ENCODE assay signal across 9 mouse cellular contexts in the genomic region with DNA sequence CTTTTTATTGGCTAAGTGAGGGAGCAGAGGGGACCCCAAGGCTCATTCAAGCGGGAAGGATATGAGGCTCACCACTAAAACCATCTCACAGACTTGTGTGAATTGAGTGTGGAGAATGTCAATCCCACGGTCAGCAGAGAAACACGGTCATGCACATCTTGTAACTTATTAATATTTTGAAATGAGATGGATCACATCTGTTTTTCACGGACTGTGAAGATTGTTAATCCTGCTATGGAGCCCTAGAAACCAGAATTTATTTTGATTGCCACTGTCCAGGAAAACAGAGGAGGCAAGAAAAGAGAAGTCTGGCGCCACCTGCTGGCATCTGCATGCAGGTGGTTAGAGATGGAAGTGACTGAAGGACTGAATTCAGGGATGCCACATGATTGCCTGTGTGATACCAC. TPM values are rescaled to one million over a fixed set of nuclear protein-coding genes. Genes with fewer than 3 reads are reported as not detected.
DNase-seq lines count a peak whose midpoint lies in the region; ATAC-seq and TF ChIP-seq lines count a peak whose summit lies in the region.
"Had no signal": no experiment of that assay in that cellular context is flagged by ENCODE, and none has a peak within 500 bp of the region (broad histone marks: within the 10 kb centered on the region; RNA-seq: fewer than 3 reads in every experiment).

No protein-coding gene starts in this region.

- H3K4me1 ChIP-seq in cerebellum, adult 2 months (ENCODE audit: control insufficient read depth, insufficient read depth, low read length): no peaks in the 10 kb centered on the region
- H3K4me1 ChIP-seq in intestine, embryonic 14.5 days (replicated peaks; ENCODE audit: control insufficient read depth, insufficient read depth, low read length): no peaks in the 10 kb centered on the region
- no peaks in the 10 kb centered on the region for H3K4me1 ChIP-seq in midbrain, embryonic 12.5 days
- no peaks in the 10 kb centered on the region for H3K4me1 ChIP-seq in spleen, adult 2 months (ENCODE audit: control insufficient read depth, insufficient read depth, insufficient read length)

- no peak overlapping the region for H3K4me2 ChIP-seq in intestine, embryonic 14.5 days (ENCODE audit: low read length)
- H3K4me2 ChIP-seq in midbrain, embryonic 12.5 days (replicated peaks): no peak overlapping the region

- no peak for ATAC-seq in intestine, embryonic 14.5 days (replicated peaks; ENCODE audit: low FRiP score, low TSS enrichment, low read depth)
- peak; percentile 86 for ATAC-seq in midbrain, embryonic 12.5 days (ENCODE audit: low FRiP score, low read depth)

- no peak overlapping the region for H3K4me3 ChIP-seq in cerebellum, adult 2 months (replicated peaks; ENCODE audit: insufficient read depth, low read depth, low read length)
- no peak overlapping the region for H3K4me3 ChIP-seq in intestine, embryonic 14.5 days (ENCODE audit: low read depth, low read length)
- no peak overlapping the region for H3K4me3 ChIP-seq in left cerebral cortex, adult 2 months
- H3K4me3 ChIP-seq in midbrain, embryonic 12.5 days: no peak overlapping the region
- no peak overlapping the region for H3K4me3 ChIP-seq in spleen, adult 2 months (ENCODE audit: extremely low read depth, insufficient read depth, insufficient read length)
- H3K4me3 ChIP-seq: myocyte had no signal

- no peaks in the 10 kb centered on the region for H3K36me3 ChIP-seq in intestine, embryonic 14.5 days (ENCODE audit: control insufficient read depth, insufficient read depth, low read length)
- H3K36me3 ChIP-seq in midbrain, embryonic 12.5 days: no peaks in the 10 kb centered on the region
- H3K36me3 ChIP-seq in spleen, adult 2 months (ENCODE audit: control insufficient read depth, insufficient read depth, low read length): no peaks in the 10 kb centered on the region

- WGBS in cerebellum, adult 2 months: 39% methylated on average over 5 of the region's 5 CpGs
- 37% methylated on average over 5 of the region's 5 CpGs for WGBS in intestine, embryonic 14.5 days
- WGBS in midbrain, embryonic 12.5 days: 39% methylated on average over 5 of the region's 5 CpGs
- 32% methylated on average over 5 of the region's 5 CpGs for WGBS in spleen, adult 2 months

- no peaks in the 10 kb centered on the region for H3K27me3 ChIP-seq in cerebellum, adult 2 months (ENCODE audit: control insufficient read depth, insufficient read depth, low read length)
- H3K27me3 ChIP-seq in intestine, embryonic 14.5 days (replicated peaks; ENCODE audit: control insufficient read depth, insufficient read depth, low read length): no peaks in the 10 kb centered on the region
- no peaks in the 10 kb centered on the region for H3K27me3 ChIP-seq in midbrain, embryonic 12.5 days
- no peaks in the 10 kb centered on the region for H3K27me3 ChIP-seq in spleen, adult 2 months (ENCODE audit: control insufficient read depth, insufficient read depth, low read length)

- peak; percentile 28 for DNase-seq in heart, adult 8-10 months (ENCODE audit: low spot score)
- DNase-seq in heart, adult 11 months: no peak
- peak; percentile 33 to 51 for DNase-seq in cerebellum, adult 2 months
- peak; percentile 83 for DNase-seq in forelimb bud, embryonic 11.5 days (ENCODE audit: low read depth, low spot score)
- peak; percentile 91 for DNase-seq in intestine, embryonic 14.5 days (ENCODE audit: low spot score)
- DNase-seq in left cerebral cortex, adult 2 months (ENCODE audit: extremely low spot score in 1 of 2, low spot score in 2 of 2): peak; percentile 63 to 72
- DNase-seq in spleen, adult 2 months (ENCODE audit: low read depth in 1 of 2, low spot score in 2 of 2): peak in 1 of 2 experiments; percentile 5

- no peaks in the 10 kb centered on the region for H3K9me3 ChIP-seq in intestine, embryonic 14.5 days (ENCODE audit: control insufficient read depth, low read length)
- no peaks in the 10 kb centered on the region for H3K9me3 ChIP-seq in midbrain, embryonic 12.5 days

- no peak overlapping the region for H3K9ac ChIP-seq in intestine, embryonic 14.5 days (ENCODE audit: low read length)
- no peak overlapping the region for H3K9ac ChIP-seq in midbrain, embryonic 12.5 days (replicated peaks)

- intact Hi-C loops in left cerebral cortex, adult 2 months (cut with DNase I): loop anchor here (1.0 kb wide), 1 partner anchor 88 kb away; no protein-coding TSS in a partner anchor

- no peak for TF ChIP-seq POLR2A in cerebellum, adult 2 months (IDR thresholded peaks at IDR 0.05; ENCODE audit: borderline replicate concordance, insufficient read depth, low read length)
- TF ChIP-seq POLR2A in spleen, adult 2 months (IDR thresholded peaks at IDR 0.05; ENCODE audit: low read depth, low read length): no peak

- TF ChIP-seq CTCF in cerebellum, adult 2 months (IDR thresholded peaks at IDR 0.05; ENCODE audit: borderline replicate concordance, insufficient read depth, low read depth, low read length): peak; percentile 73; the same call in 1 of the 2 replicates
- peak; percentile 91 for TF ChIP-seq CTCF in left cerebral cortex, adult 2 months (IDR thresholded peaks at IDR 0.05)
- peak; percentile 33; the same call in 1 of the 2 replicates for TF ChIP-seq CTCF in spleen, adult 2 months (IDR thresholded peaks at IDR 0.05; ENCODE audit: extremely low read depth, insufficient read depth, insufficient read length, insufficient replicate concordance)

- H3K27ac ChIP-seq in cerebellum, adult 2 months (ENCODE audit: insufficient read depth, low read length): no peak overlapping the region
- H3K27ac ChIP-seq in intestine, embryonic 14.5 days (ENCODE audit: low read depth): no peak overlapping the region
- H3K27ac ChIP-seq in left cerebral cortex, adult 2 months: no peak overlapping the region
- H3K27ac ChIP-seq in midbrain, embryonic 12.5 days (replicated peaks): no peak overlapping the region
- no peak overlapping the region for H3K27ac ChIP-seq in spleen, adult 2 months (ENCODE audit: insufficient read depth, low read length)

RNA-seq across cellular contexts. Expression of a gene that starts 19.1 kb away (rescaled TPM):
- total RNA-seq in heart, adult 8-10 months (2022): not detected
- polyA plus RNA-seq in cerebellum, adult 2 months (2012; rRNA removed): not detected in 2 replicates
- polyA plus RNA-seq in intestine, embryonic 14.5 days (2014; fragmentation: Nextera tagmentation; extraction: Ambion mirVana): 12.0 and 14.3 TPM in 2 replicates
- total RNA-seq in left cerebral cortex, adult 2 months (2021): not detected
- polyA plus RNA-seq in midbrain, embryonic 12.5 days (2016; fragmentation: Nextera tagmentation; extraction: Ambion mirVana): not detected in 2 replicates
- not detected in 2 replicates for polyA plus RNA-seq in spleen, adult 2 months (2012; rRNA removed)
- polyA plus RNA-seq: myocyte had no signal

RNA-seq across cellular contexts. Expression of a gene that starts 35.5 kb away (rescaled TPM):
- not detected for total RNA-seq in heart, adult 8-10 months (2022)
- polyA plus RNA-seq in cerebellum, adult 2 months (2012; rRNA removed): not detected in 2 replicates
- polyA plus RNA-seq in intestine, embryonic 14.5 days (2014; fragmentation: Nextera tagmentation; extraction: Ambion mirVana): not detected in 2 replicates
- not detected for total RNA-seq in left cerebral cortex, adult 2 months (2021)
- polyA plus RNA-seq in midbrain, embryonic 12.5 days (2016; fragmentation: Nextera tagmentation; extraction: Ambion mirVana): not detected in 2 replicates
- polyA plus RNA-seq in spleen, adult 2 months (2012; rRNA removed): not detected in 2 replicates
- polyA plus RNA-seq: myocyte had no signal

Comparison
In these comparisons a context has a peak if more than half of its experiments do, and no peak if none do; other contexts are left out.
1. CTCF ChIP-seq: peak in every context shown above with its lines; median percentile 91 in left cerebral cortex, adult 2 months; 73 in cerebellum, adult 2 months; 33 in spleen, adult 2 months.
2. RNA of a gene that starts 19.1 kb away (polyA plus RNA-seq): 12.0 to 14.3 TPM in intestine, embryonic 14.5 days; not detected in cerebellum, adult 2 months, not detected in midbrain, embryonic 12.5 days and not detected in spleen, adult 2 months; every median in the first group is over 10 times any median in the second.